Comparison of ENCODE assay signal across 18 mouse cellular contexts in genomic region chr10:117005707-117006464, GRCm38 (mm10). TPM values are rescaled to one million over a fixed set of nuclear protein-coding genes. Genes with fewer than 3 reads are reported as not detected.
"Had no signal": no experiment of that assay in that cellular context is flagged by ENCODE, and none has a peak within 500 bp of the region (broad histone marks: within the 10 kb centered on the region; RNA-seq: fewer than 3 reads in every experiment).

No protein-coding gene starts in this region.

- H3K27ac ChIP-seq: limb, embryonic 15.5 days; liver, embryonic 12.5 days; macrophage; midbrain, embryonic 10.5 days; neural tube, embryonic 15.5 days; stomach, postnatal 0 days had no signal

- DNase-seq: kidney, postnatal 10 days; layer of hippocampus, postnatal 36 days; lung, embryonic 14.5 days; lung, postnatal 10 days; midbrain, embryonic 14.5 days; thymus, postnatal 4 days had no signal

- H3K36me3 ChIP-seq: limb, embryonic 15.5 days; liver, embryonic 12.5 days; midbrain, embryonic 10.5 days; neural tube, embryonic 15.5 days had no signal

- H3K4me2 ChIP-seq: limb, embryonic 15.5 days; liver, embryonic 12.5 days; lung, embryonic 14.5 days; neural tube, embryonic 15.5 days had no signal

- H3K9ac ChIP-seq: limb, embryonic 15.5 days; liver, embryonic 12.5 days; lung, embryonic 14.5 days; neural tube, embryonic 15.5 days had no signal

- ATAC-seq: liver, embryonic 12.5 days had no signal

- H3K9me3 ChIP-seq: limb, embryonic 15.5 days; liver, embryonic 12.5 days; midbrain, embryonic 10.5 days; neural tube, embryonic 15.5 days had no signal

- H3K4me3 ChIP-seq: limb, embryonic 15.5 days; liver, embryonic 12.5 days; midbrain, embryonic 10.5 days; myocyte; neural tube, embryonic 15.5 days had no signal

- H3K4me1 ChIP-seq: liver, embryonic 12.5 days had no signal

- H3K27me3 ChIP-seq: limb, embryonic 15.5 days; neural tube, embryonic 15.5 days had no signal

RNA-seq across cellular contexts. Expression of gene Best3, which starts 19.8 kb away (rescaled TPM):
- polyA plus RNA-seq: liver, embryonic 12.5 days had no signal

RNA-seq across cellular contexts. Expression of gene Gm10271, which starts 33.5 kb away (rescaled TPM):
- total RNA-seq: layer of hippocampus, postnatal 36 days; left cerebral cortex, adult 8-10 months; left cerebral cortex, postnatal 25 days had no signal
- polyA plus RNA-seq: limb, embryonic 11.5 days; limb, embryonic 15.5 days; liver, embryonic 12.5 days; liver, embryonic 16.5 days; lung, embryonic 14.5 days; macrophage; midbrain, embryonic 10.5 days; midbrain, embryonic 14.5 days; myocyte; neural tube, embryonic 11.5 days; neural tube, embryonic 15.5 days; stomach, postnatal 0 days had no signal

RNA-seq across cellular contexts. Expression of gene Lrrc10, which starts 39.3 kb away (rescaled TPM):
- total RNA-seq: left cerebral cortex, postnatal 25 days had no signal
- polyA plus RNA-seq: limb, embryonic 15.5 days; liver, embryonic 12.5 days; liver, embryonic 16.5 days; macrophage; midbrain, embryonic 14.5 days; myocyte; neural tube, embryonic 11.5 days; neural tube, embryonic 15.5 days; stomach, postnatal 0 days had no signal
